Comparison of ENCODE assay signal across 8 mouse cellular contexts in genomic region chr11:116853512-116853928, GRCm38 (mm10). TPM values are rescaled to one million over a fixed set of nuclear protein-coding genes. Genes with fewer than 3 reads are reported as not detected.
A peak's percentile ranks its signal among the peaks of the same experiment; 100 is the strongest.
DNase-seq lines count a peak whose midpoint lies in the region; ATAC-seq and TF ChIP-seq lines count a peak whose summit lies in the region.

No protein-coding gene starts in this region.

- H3K4me3 ChIP-seq in bone marrow macrophage, adult 2 months (ENCODE audit: insufficient read depth, low read length), result peak overlapping the region; percentile 92
- peak overlapping the region; percentile 98 for H3K4me3 ChIP-seq in embryonic facial prominence, embryonic 15.5 days (replicated peaks)
- H3K4me3 ChIP-seq in kidney, embryonic 15.5 days (replicated peaks), result peak overlapping the region; percentile 81
- peak overlapping the region; percentile 96 for H3K4me3 ChIP-seq in liver, adult 2 months (ENCODE audit: insufficient read depth, low read depth, low read length)

- no peak for TF ChIP-seq CTCF in bone marrow macrophage, adult 2 months (IDR thresholded peaks at IDR 0.05; ENCODE audit: low read depth, low read length)
- no peak for TF ChIP-seq CTCF in liver, adult 2 months (IDR thresholded peaks at IDR 0.05; ENCODE audit: low read depth, low read length)

- peak; percentile 90 for ATAC-seq in embryonic facial prominence, embryonic 15.5 days (ENCODE audit: insufficient number of reproducible peaks, low FRiP score, low TSS enrichment, low read depth)
- ATAC-seq in kidney, embryonic 15.5 days (replicated peaks; ENCODE audit: low FRiP score), result peak; percentile 91
- ATAC-seq in monocyte, adult 5-6 weeks (replicated peaks; ENCODE audit: insufficient number of reproducible peaks, low FRiP score, low TSS enrichment, poor library complexity, severe bottlenecking), result peak; percentile 74

- H3K9ac ChIP-seq in embryonic facial prominence, embryonic 15.5 days, result peak overlapping the region; percentile 90
- H3K9ac ChIP-seq in kidney, embryonic 15.5 days, result peak overlapping the region; percentile 68
- H3K9ac ChIP-seq in liver, adult 2 months (ENCODE audit: low read depth, low read length), result peak overlapping the region; percentile 90

- under 1% methylated on average over 36 of the region's 36 CpGs for WGBS in embryonic facial prominence, embryonic 15.5 days
- under 1% methylated on average over 36 of the region's 36 CpGs for WGBS in kidney, embryonic 15.5 days
- under 1% methylated on average over 36 of the region's 36 CpGs for WGBS in liver, adult 2 months

- peak; percentile 98 to 99 for DNase-seq in B cell, adult 2 months
- DNase-seq in heart, adult 9 months (ENCODE audit: low spot score in 2 of 2), result peak; percentile 96 to 98
- peak; percentile 79 for DNase-seq in liver, adult 2 months (ENCODE audit: extremely low read depth, low read depth, low spot score)
- DNase-seq in splenic B cell, adult 2 months (ENCODE audit: low read depth, low spot score), result peak; percentile 95

- no peaks in the 10 kb centered on the region for H3K9me3 ChIP-seq in embryonic facial prominence, embryonic 15.5 days (replicated peaks)
- H3K9me3 ChIP-seq in kidney, embryonic 15.5 days (replicated peaks), result no peaks in the 10 kb centered on the region

- peaks cover 16% of the 10 kb centered on the region for H3K79me2 ChIP-seq in liver, adult 2 months (ENCODE audit: control insufficient read depth, insufficient read depth, low read length)

- H3K4me2 ChIP-seq in embryonic facial prominence, embryonic 15.5 days (replicated peaks), result peak overlapping the region; percentile 63
- H3K4me2 ChIP-seq in kidney, embryonic 15.5 days, result peak overlapping the region; percentile 70

- peak; percentile 47; the same call in 1 of the 2 replicates for TF ChIP-seq POLR2A in bone marrow macrophage, adult 2 months (IDR thresholded peaks at IDR 0.05; ENCODE audit: borderline replicate concordance, low read depth, low read length)
- TF ChIP-seq POLR2A in liver, adult 2 months (IDR thresholded peaks at IDR 0.05; ENCODE audit: extremely low read depth, insufficient read depth, low read length), result peak; percentile 81

- H3K27ac ChIP-seq in bone marrow macrophage, adult 2 months (ENCODE audit: insufficient read depth, low read depth, low read length), result peak overlapping the region; percentile 97
- H3K27ac ChIP-seq in embryonic facial prominence, embryonic 15.5 days (replicated peaks), result peak overlapping the region; percentile 100
- H3K27ac ChIP-seq in kidney, embryonic 15.5 days, result peak overlapping the region; percentile 100
- H3K27ac ChIP-seq in liver, adult 2 months (replicated peaks; ENCODE audit: insufficient read depth, low read depth, low read length), result peak overlapping the region; percentile 96

- no peaks in the 10 kb centered on the region for H3K27me3 ChIP-seq in embryonic facial prominence, embryonic 15.5 days
- no peaks in the 10 kb centered on the region for H3K27me3 ChIP-seq in kidney, embryonic 15.5 days
- no peaks in the 10 kb centered on the region for H3K27me3 ChIP-seq in liver, adult 2 months (ENCODE audit: control insufficient read depth, insufficient read depth, low read length)
- H3K27me3 ChIP-seq in splenic B cell, adult 2 months (ENCODE audit: control insufficient read depth, insufficient read depth, low read length, poor library complexity, severe bottlenecking), result no peaks in the 10 kb centered on the region

- peaks cover 12% of the 10 kb centered on the region for H3K4me1 ChIP-seq in bone marrow macrophage, adult 2 months (ENCODE audit: control insufficient read depth, insufficient read depth, low read length)
- H3K4me1 ChIP-seq in embryonic facial prominence, embryonic 15.5 days, result peaks cover 19% of the 10 kb centered on the region
- H3K4me1 ChIP-seq in kidney, embryonic 15.5 days, result peaks cover 29% of the 10 kb centered on the region
- peaks cover 11% of the 10 kb centered on the region for H3K4me1 ChIP-seq in liver, adult 2 months (ENCODE audit: control insufficient read depth, insufficient read depth, low read length)

- H3K36me3 ChIP-seq in embryonic facial prominence, embryonic 15.5 days, result peaks cover 15% of the 10 kb centered on the region
- H3K36me3 ChIP-seq in kidney, embryonic 15.5 days, result peaks cover 55% of the 10 kb centered on the region
- H3K36me3 ChIP-seq in liver, adult 2 months (ENCODE audit: control insufficient read depth, insufficient read depth, low read length), result peaks cover 30% of the 10 kb centered on the region
- H3K36me3 ChIP-seq in splenic B cell, adult 2 months (ENCODE audit: control insufficient read depth, insufficient read depth, low read length, poor library complexity, severe bottlenecking), result peaks cover 11% of the 10 kb centered on the region; the same call in 1 of the 2 replicates

RNA-seq across cellular contexts. Expression of gene Srsf2, which starts 0.6 kb away (rescaled TPM):
- polyA plus RNA-seq in bone marrow macrophage, adult 2 months (2012; ENCODE audit: insufficient read depth, insufficient read length, missing spikeins), result 259 and 286 TPM in 2 replicates
- 694 and 715 TPM in 2 replicates for polyA plus RNA-seq in embryonic facial prominence, embryonic 15.5 days (2015; fragmentation: Nextera tagmentation; extraction: Ambion mirVana)
- polyA plus RNA-seq in kidney, embryonic 15.5 days (2015; fragmentation: Nextera tagmentation; extraction: Ambion mirVana), result 810 and 860 TPM in 2 replicates
- 50.6 and 60.3 TPM in 2 replicates for total RNA-seq in liver, adult 2 months (2014; rRNA removed)
- polyA plus RNA-seq in liver, adult 2 months (2012; rRNA removed), result 206 and 250 TPM in 2 replicates
- 124 to 197 TPM (median 128 TPM) in 3 replicates for total RNA-seq in monocyte, adult 5-6 weeks (2017)

RNA-seq across cellular contexts. Expression of gene Mfsd11, which starts 1.3 kb away (rescaled TPM):
- polyA plus RNA-seq in bone marrow macrophage, adult 2 months (2012; ENCODE audit: insufficient read depth, insufficient read length, missing spikeins), result 108 and 110 TPM in 2 replicates
- 44.8 and 51.2 TPM in 2 replicates for polyA plus RNA-seq in embryonic facial prominence, embryonic 15.5 days (2015; fragmentation: Nextera tagmentation; extraction: Ambion mirVana)
- 37.9 and 39.6 TPM in 2 replicates for polyA plus RNA-seq in kidney, embryonic 15.5 days (2015; fragmentation: Nextera tagmentation; extraction: Ambion mirVana)
- 5.1 and 9.1 TPM in 2 replicates for total RNA-seq in liver, adult 2 months (2014; rRNA removed)
- polyA plus RNA-seq in liver, adult 2 months (2012; rRNA removed), result 11.9 and 16.6 TPM in 2 replicates
- 8.2 to 10.4 TPM (median 9.0 TPM) in 3 replicates for total RNA-seq in monocyte, adult 5-6 weeks (2017)

RNA-seq across cellular contexts. Expression of gene Jmjd6, which starts 10.3 kb away (rescaled TPM):
- polyA plus RNA-seq in bone marrow macrophage, adult 2 months (2012; ENCODE audit: insufficient read depth, insufficient read length, missing spikeins), result 18.3 and 19.0 TPM in 2 replicates
- polyA plus RNA-seq in embryonic facial prominence, embryonic 15.5 days (2015; fragmentation: Nextera tagmentation; extraction: Ambion mirVana), result 74.1 and 79.1 TPM in 2 replicates
- 72.6 and 75.5 TPM in 2 replicates for polyA plus RNA-seq in kidney, embryonic 15.5 days (2015; fragmentation: Nextera tagmentation; extraction: Ambion mirVana)
- 17.8 and 18.2 TPM in 2 replicates for total RNA-seq in liver, adult 2 months (2014; rRNA removed)
- 12.2 and 12.3 TPM in 2 replicates for polyA plus RNA-seq in liver, adult 2 months (2012; rRNA removed)
- total RNA-seq in monocyte, adult 5-6 weeks (2017), result 80.8 to 81.6 TPM (median 81.0 TPM) in 3 replicates

RNA-seq across cellular contexts. Expression of gene Mettl23, which starts 10.4 kb away (rescaled TPM):
- 28.0 and 29.8 TPM in 2 replicates for polyA plus RNA-seq in bone marrow macrophage, adult 2 months (2012; ENCODE audit: insufficient read depth, insufficient read length, missing spikeins)
- 75.9 and 79.9 TPM in 2 replicates for polyA plus RNA-seq in embryonic facial prominence, embryonic 15.5 days (2015; fragmentation: Nextera tagmentation; extraction: Ambion mirVana)
- polyA plus RNA-seq in kidney, embryonic 15.5 days (2015; fragmentation: Nextera tagmentation; extraction: Ambion mirVana), result 51.5 and 60.6 TPM in 2 replicates
- total RNA-seq in liver, adult 2 months (2014; rRNA removed), result 31.7 and 31.9 TPM in 2 replicates
- 21.0 and 30.7 TPM in 2 replicates for polyA plus RNA-seq in liver, adult 2 months (2012; rRNA removed)
- total RNA-seq in monocyte, adult 5-6 weeks (2017), result 47.3 to 77.0 TPM (median 54.3 TPM) in 3 replicates

RNA-seq across cellular contexts. Expression of gene Mxra7, which starts 25.7 kb away (rescaled TPM):
- polyA plus RNA-seq in bone marrow macrophage, adult 2 months (2012; ENCODE audit: insufficient read depth, insufficient read length, missing spikeins), result 0.72 and 1.2 TPM in 2 replicates
- polyA plus RNA-seq in embryonic facial prominence, embryonic 15.5 days (2015; fragmentation: Nextera tagmentation; extraction: Ambion mirVana), result 24.8 and 32.3 TPM in 2 replicates
- 16.7 and 20.8 TPM in 2 replicates for polyA plus RNA-seq in kidney, embryonic 15.5 days (2015; fragmentation: Nextera tagmentation; extraction: Ambion mirVana)
- total RNA-seq in liver, adult 2 months (2014; rRNA removed), result 1.4 and 1.7 TPM in 2 replicates
- polyA plus RNA-seq in liver, adult 2 months (2012; rRNA removed), result 3.2 and 3.4 TPM in 2 replicates
- 0.58 to 0.64 TPM in 2 of 3 replicates, not detected in the other for total RNA-seq in monocyte, adult 5-6 weeks (2017)

Comparison
In these comparisons a context has a peak if more than half of its experiments do, and no peak if none do; other contexts are left out.
1. Peak in every context shown above with its lines: DNase-seq, ATAC-seq, H3K4me3 ChIP-seq and H3K27ac ChIP-seq.